Mouse (Mus musculus) lung, adult 2 months (tissue): ENCODE data around the gene Fndc3c1. TPM values are rescaled to one million over a fixed set of nuclear protein-coding genes. Genes with fewer than 3 reads are reported as not detected.
"Not testable (repeated sequence)": the region's sequence is repeated elsewhere in the genome, so short reads cannot be mapped to it uniquely, and the experiment has no call there.

Experiments used
- DNase-seq: peaks from one replicate; pipeline ENCODE4 v3.0.0; 2022
- H3K4me1 ChIP-seq: fragments of 200-500 bp; 2 replicates; pipeline ENCODE4 v1.6.1; 2011; ENCODE audit warnings: low read length; ENCODE audit not compliant: control insufficient read depth, insufficient read depth
- H3K4me3 ChIP-seq: fragments of 200-500 bp; replicated peaks from 2 replicates; pipeline ENCODE3; 2011; ENCODE audit warnings: low read depth, mild to moderate bottlenecking, control low read depth, low read length; ENCODE audit errors: extremely low read depth
- CTCF ChIP-seq: fragments of 200-500 bp; IDR thresholded peaks from 2 replicates; pipeline ENCODE4 v1.5.1; 2011; ENCODE audit warnings: mild to moderate bottlenecking, low read length, control low read depth; ENCODE audit not compliant: insufficient read depth
- POLR2A ChIP-seq: fragments of 200-500 bp; IDR thresholded peaks from 2 replicates; pipeline ENCODE4 v1.6.1; 2011; ENCODE audit warnings: low read depth, mild to moderate bottlenecking, control low read depth, low read length, borderline replicate concordance; ENCODE audit errors: extremely low read depth
- WGBS: fragments of 180-500 bp; shearing (Covaris S2); methylation state at CpG from one replicate; pipeline ENCODE4 v1.1.7; 2018; 5-methylcytosine and 5-hydroxymethylcytosine counted together
- polyA plus RNA-seq: library from polyadenylated mRNA; depleted of rRNA; stranded (reverse); fragments of >200 nt; gene quantifications from 2 replicates; pipeline ENCODE4 v1.2.3, GENCODE M21; 2012; rRNA removed

The Fndc3c1 gene
- polyA plus RNA-seq, result not detected in 2 replicates

GRCm38 (mm10) chrX:106485101-106485651 is at the start of gene Fndc3c1:
Gene Fndc3c1, minus strand, starts transcription at chrX:106485401.
- no peak for DNase-seq
- peak within 1 kb of the TSS; percentile 38 for H3K4me3 ChIP-seq
- H3K4me1 ChIP-seq, result peaks cover 2% of the 10 kb centered on the region
- TF ChIP-seq CTCF (no peak), POLR2A (no peak)
- WGBS, result 26% methylated on average over 39 of the region's 39 CpGs

GRCm38 (mm10) chrX:106486451-106486850 is 1.2 kb upstream of the Fndc3c1 start:
- 53% methylated on average over 10 of the region's 10 CpGs for WGBS
- H3K4me3 ChIP-seq, result no peak overlapping the region
- H3K4me1 ChIP-seq, result peaks cover 2% of the 10 kb centered on the region
- TF ChIP-seq POLR2A (no peak), CTCF (no peak)
- no peak for DNase-seq

- DNase-seq, result no peak
- Histone ChIP-seq H3K4me3 (no peak overlapping the region), H3K4me1 (peaks cover 2% of the 10 kb centered on the region)
- 36% methylated on average over 13 of the region's 13 CpGs for WGBS
- TF ChIP-seq POLR2A (no peak), CTCF (no peak)
Observed at GRCm38 (mm10) chrX:106485671-106486070, 470 bp upstream of the Fndc3c1 start.

GRCm38 (mm10) chrX:106479891-106480290 is 5.3 kb downstream of the Fndc3c1 start:
- not testable (repeated sequence) for DNase-seq, H3K4me3 ChIP-seq, H3K4me1 ChIP-seq
- WGBS, result 50% methylated on average over 2 of the region's 2 CpGs

- TF ChIP-seq CTCF, result no peak
- no peak for TF ChIP-seq POLR2A
- Histone ChIP-seq H3K4me3 (no peak overlapping the region), H3K4me1 (no peaks in the 10 kb centered on the region)
- DNase-seq, result no peak
Observed at GRCm38 (mm10) chrX:106385304-106385703, 99.9 kb downstream of the Fndc3c1 start.

- no peak for DNase-seq
- Histone ChIP-seq H3K4me1 (no peaks in the 10 kb centered on the region), H3K4me3 (no peak overlapping the region)
- no peak for TF ChIP-seq POLR2A
- TF ChIP-seq CTCF, result no peak
Observed at GRCm38 (mm10) chrX:106380608-106381007, 104.6 kb downstream of the Fndc3c1 start.

Other genes with a start within 250 kb of the Fndc3c1 start
- gene Fnd3c2, start 230.0 kb downstream of the Fndc3c1 start, polyA plus RNA-seq, result not detected in 2 replicates
- gene Gm5127, start 97.8 kb upstream of the Fndc3c1 start, polyA plus RNA-seq, result 0.22 TPM in 1 of 2 replicates, not detected in the other
- 1.9 and 2.6 TPM in 2 replicates for gene Cysltr1, start 118.3 kb upstream of the Fndc3c1 start, polyA plus RNA-seq